Mouse (Mus musculus) bone marrow macrophage, adult 2 months (primary cell): Measurements from ENCODE around the gene Dnm3.

ENCODE experiments used
- CTCF ChIP-seq: IDR thresholded peaks from 2 replicates; pipeline ENCODE4 v1.5.1; 2012; ENCODE audit warnings: low read depth, mild to moderate bottlenecking, low read length, moderate library complexity
- POLR2A ChIP-seq: IDR thresholded peaks from 2 replicates; pipeline ENCODE4 v1.6.1; 2012; ENCODE audit warnings: mild to moderate bottlenecking, low read depth, low read length, borderline replicate concordance

GRCm38 (mm10) chr1:162015247-162015862 is 462.5 kb downstream of the Dnm3 start:
- TF ChIP-seq CTCF (no peak), POLR2A (no peak)
